Mouse (Mus musculus): Measurements from ENCODE around the gene Clec2e. TPM values are rescaled to one million over a fixed set of nuclear protein-coding genes. Genes with fewer than 3 reads are reported as not detected.
"Not testable (repeated sequence)": the region's sequence is repeated elsewhere in the genome, so short reads cannot be mapped to it uniquely, and the experiment has no call there.

Clec2e gene
- total RNA-seq (2012; rRNA removed) (not detected in 2 replicates), total RNA-seq (2014; rRNA removed) (not detected in 2 replicates), polyA plus RNA-seq (2012; ENCODE audit: insufficient read length, low read depth) (not detected in 2 replicates)

GRCm38 (mm10) chr6:129100794-129101193 is at the start of gene Clec2e:
Clec2e (minus strand) TSS chr6:129100913.
- H3K4me3 ChIP-seq (replicated peaks in 1 of 3; ENCODE audit: low read depth in 2 of 3, low read length in 2 of 3, poor library complexity in 1 of 3); H3K27me3 ChIP-seq (replicated peaks); H3K9ac ChIP-seq (ENCODE audit: insufficient read depth, low read depth); H3K4me2 ChIP-seq (ENCODE audit: insufficient read depth, low read depth, poor library complexity, severe bottlenecking); H3K9me3 ChIP-seq (replicated peaks; ENCODE audit: low read length); DNase-seq (ENCODE audit: extremely low read depth); in situ Hi-C loops (cut with MboI; ENCODE audit: low pct_ligation_motif_present, low pct_unique_long_range_greater_than_20kb, low sequenced_read_pairs); H3K79me2 ChIP-seq (replicated peaks; ENCODE audit: control insufficient read depth, extremely low read depth, insufficient read depth, poor library complexity, severe bottlenecking); H3K36me3 ChIP-seq (replicated peaks in 1 of 2; ENCODE audit: control insufficient read depth in 1 of 2, insufficient read depth in 1 of 2, low read length in 1 of 2); dilution Hi-C loops (cut with MboI; ENCODE audit: extremely low pct_ligation_motif_present, extremely low pct_unique_long_range_greater_than_20kb, low sequenced_read_pairs); H3K27ac ChIP-seq (ENCODE audit: insufficient read depth, low read depth): not testable (repeated sequence)
- H3K4me1 ChIP-seq (ENCODE audit: control insufficient read depth in 1 of 2, insufficient read depth in 2 of 2), result peaks cover 3 to 10% of the 10 kb centered on the region in 2 experiments; a peak in 2 of 4 replicates

- Histone ChIP-seq H3K36me3 (replicated peaks in 1 of 2; ENCODE audit: control insufficient read depth in 1 of 2, insufficient read depth in 1 of 2, low read length in 1 of 2) (no peaks in the 10 kb centered on the region), H3K27ac (ENCODE audit: insufficient read depth, low read depth) (no peak overlapping the region), H3K4me3 (replicated peaks in 1 of 3; ENCODE audit: low read depth in 2 of 3, low read length in 2 of 3, poor library complexity in 1 of 3) (no peak overlapping the region), H3K79me2 (replicated peaks; ENCODE audit: control insufficient read depth, extremely low read depth, insufficient read depth, poor library complexity, severe bottlenecking) (no peaks in the 10 kb centered on the region), H3K4me1 (ENCODE audit: control insufficient read depth in 1 of 2, insufficient read depth in 2 of 2) (no peaks in the 10 kb centered on the region), H3K9me3 (replicated peaks; ENCODE audit: low read length) (no peaks in the 10 kb centered on the region), H3K9ac (ENCODE audit: insufficient read depth, low read depth) (no peak overlapping the region), H3K27me3 (replicated peaks) (no peaks in the 10 kb centered on the region), H3K4me2 (ENCODE audit: insufficient read depth, low read depth, poor library complexity, severe bottlenecking) (no peak overlapping the region)
- no peak for DNase-seq (ENCODE audit: extremely low read depth)
- dilution Hi-C loops (cut with MboI; ENCODE audit: extremely low pct_ligation_motif_present, extremely low pct_unique_long_range_greater_than_20kb, low sequenced_read_pairs) (no loop called here), in situ Hi-C loops (cut with MboI; ENCODE audit: low pct_ligation_motif_present, low pct_unique_long_range_greater_than_20kb, low sequenced_read_pairs) (no loop called here)
- TF ChIP-seq MEF2A (IDR thresholded peaks at IDR 0.05; ENCODE audit: borderline replicate concordance, low read depth, low read length), result no peak
Measured at GRCm38 (mm10) chr6:129146812-129147211, 46.1 kb upstream of the Clec2e start.

DNA sequence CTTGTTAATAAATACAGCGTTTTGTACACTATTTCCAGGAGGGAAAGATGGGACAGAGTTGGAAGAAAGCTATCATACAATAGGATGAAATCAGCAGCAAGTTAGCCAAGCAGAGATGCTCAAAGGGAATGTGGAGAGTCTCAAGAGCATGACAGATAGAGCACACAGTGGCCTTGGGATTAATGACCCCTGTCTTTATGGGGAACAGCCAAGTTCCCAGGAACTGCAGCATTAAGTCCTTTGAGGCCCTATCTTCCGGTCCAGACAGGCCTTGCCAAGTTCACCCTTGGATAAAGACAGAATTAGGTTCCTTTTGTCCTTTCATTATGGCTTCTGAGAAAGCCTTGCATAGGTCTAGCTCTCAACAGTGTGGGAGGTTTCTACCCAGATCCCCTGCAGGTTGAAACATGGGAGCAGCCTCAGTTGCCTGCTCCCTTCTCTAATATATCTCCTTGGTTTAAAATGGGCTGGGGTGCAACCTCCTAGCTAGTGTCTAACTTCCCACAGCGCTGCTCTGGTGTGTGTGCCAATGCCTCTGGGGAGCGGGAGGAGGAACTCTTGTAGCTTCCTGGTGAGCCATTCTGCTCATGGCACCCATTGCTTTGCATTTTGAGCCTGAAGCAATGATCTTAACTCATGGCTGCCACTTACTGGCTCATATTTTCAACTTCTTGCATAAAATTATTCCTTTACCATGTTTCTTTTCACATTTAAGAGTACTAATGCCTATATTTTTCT is 32.1 kb upstream of the Clec2e start:
- TF ChIP-seq NRF1 (IDR thresholded peaks at IDR 0.05; ENCODE audit: low read depth, low read length) (no peak), ZNF384 (IDR thresholded peaks at IDR 0.05; ENCODE audit: low read depth, low read length) (no peak), TBP (conservative IDR thresholded peaks at IDR 0.05; ENCODE audit: low read depth, low read length) (no peak), POLR2AphosphoS2 (IDR thresholded peaks at IDR 0.05; ENCODE audit: low read depth, low read length) (no peak), UBTF (IDR thresholded peaks at IDR 0.05; ENCODE audit: low read depth, low read length) (no peak), USF1 (IDR thresholded peaks at IDR 0.05; ENCODE audit: low read depth, low read length) (no peak), POLR2A (IDR thresholded peaks at IDR 0.05; ENCODE audit: low read depth, low read length) (no peak), MAFK (IDR thresholded peaks at IDR 0.05; ENCODE audit: insufficient replicate concordance, low read length) (no peak)
- H3K4me2 ChIP-seq (ENCODE audit: insufficient read depth, low read depth, poor library complexity, severe bottlenecking), result no peak overlapping the region
- no peak overlapping the region for H3K4me3 ChIP-seq (replicated peaks in 1 of 3; ENCODE audit: low read depth in 2 of 3, low read length in 2 of 3, poor library complexity in 1 of 3)
- H3K79me2 ChIP-seq (replicated peaks; ENCODE audit: control insufficient read depth, extremely low read depth, insufficient read depth, poor library complexity, severe bottlenecking), result no peaks in the 10 kb centered on the region
- dilution Hi-C loops (cut with MboI; ENCODE audit: extremely low pct_ligation_motif_present, extremely low pct_unique_long_range_greater_than_20kb, low sequenced_read_pairs) (no loop called here), in situ Hi-C loops (cut with MboI; ENCODE audit: low pct_ligation_motif_present, low pct_unique_long_range_greater_than_20kb, low sequenced_read_pairs) (no loop called here)
- no peak for DNase-seq (ENCODE audit: extremely low read depth)
- no peaks in the 10 kb centered on the region for H3K9me3 ChIP-seq (replicated peaks; ENCODE audit: low read length)
- no peaks in the 10 kb centered on the region for H3K36me3 ChIP-seq (replicated peaks in 1 of 2; ENCODE audit: control insufficient read depth in 1 of 2, insufficient read depth in 1 of 2, low read length in 1 of 2)
- no peak overlapping the region for H3K27ac ChIP-seq (ENCODE audit: insufficient read depth, low read depth)
- no peak overlapping the region for H3K9ac ChIP-seq (ENCODE audit: insufficient read depth, low read depth)
- no peaks in the 10 kb centered on the region for H3K27me3 ChIP-seq (replicated peaks)
- H3K4me1 ChIP-seq (ENCODE audit: control insufficient read depth in 1 of 2, insufficient read depth in 2 of 2), result no peaks in the 10 kb centered on the region
